Mouse (Mus musculus) hindbrain, embryonic 12.5 days (tissue): ENCODE data around the gene Ogfrl1. TPM values are rescaled to one million over a fixed set of nuclear protein-coding genes. Genes with fewer than 3 reads are reported as not detected.

Source experiments
- ATAC-seq: fragments of 200-750 bp; cut with Nextera tagmentation; 2 replicates; pipeline ENCODE4 v1.8.0; 2017; ENCODE audit warnings: moderate TSS enrichment; ENCODE audit not compliant: low FRiP score
- H3K27ac ChIP-seq: fragments of 300-500 bp; sonication (generic); 2 replicates; pipeline ENCODE4 v1.5.1; 2016; ENCODE audit warnings: mild to moderate bottlenecking
- H3K27me3 ChIP-seq: fragments of 300-500 bp; sonication (generic); 2 replicates; pipeline ENCODE4 v1.6.1; 2016; ENCODE audit warnings: mild to moderate bottlenecking
- H3K36me3 ChIP-seq: fragments of 300-500 bp; sonication (generic); 2 replicates; pipeline ENCODE4 v1.6.1; 2016; ENCODE audit warnings: mild to moderate bottlenecking
- H3K4me1 ChIP-seq: fragments of 300-500 bp; sonication (generic); 2 replicates; pipeline ENCODE4 v1.6.1; 2016
- H3K4me2 ChIP-seq: fragments of 300-500 bp; sonication (generic); replicated peaks from 2 replicates; pipeline ENCODE4 v1.6.1; 2016; ENCODE audit warnings: mild to moderate bottlenecking
- H3K4me3 ChIP-seq: fragments of 300-500 bp; sonication (generic); 2 replicates; pipeline ENCODE4 v1.5.1; 2016; ENCODE audit warnings: mild to moderate bottlenecking
- H3K9ac ChIP-seq: fragments of 300-500 bp; sonication (generic); 2 replicates; pipeline ENCODE4 v1.6.1; 2016; ENCODE audit warnings: mild to moderate bottlenecking, moderate library complexity
- H3K9me3 ChIP-seq: fragments of 300-500 bp; sonication (generic); replicated peaks from 2 replicates; pipeline ENCODE4 v1.6.1; 2016; ENCODE audit warnings: mild to moderate bottlenecking
- WGBS: fragments of 180-500 bp; shearing (Covaris S2); methylation state at CpG from one replicate; pipeline ENCODE4 v1.1.7; 2016; 5-methylcytosine and 5-hydroxymethylcytosine counted together
- polyA plus RNA-seq: library from polyadenylated mRNA; unstranded; fragments of >200 nt; fragmentation: Nextera tagmentation; extraction: Ambion mirVana; gene quantifications from 2 replicates; pipeline ENCODE4 v1.2.1, GENCODE M21; 2016

The Ogfrl1 gene
- polyA plus RNA-seq, 1 experiment from 2014 or later, result 11.7 TPM

DNA sequence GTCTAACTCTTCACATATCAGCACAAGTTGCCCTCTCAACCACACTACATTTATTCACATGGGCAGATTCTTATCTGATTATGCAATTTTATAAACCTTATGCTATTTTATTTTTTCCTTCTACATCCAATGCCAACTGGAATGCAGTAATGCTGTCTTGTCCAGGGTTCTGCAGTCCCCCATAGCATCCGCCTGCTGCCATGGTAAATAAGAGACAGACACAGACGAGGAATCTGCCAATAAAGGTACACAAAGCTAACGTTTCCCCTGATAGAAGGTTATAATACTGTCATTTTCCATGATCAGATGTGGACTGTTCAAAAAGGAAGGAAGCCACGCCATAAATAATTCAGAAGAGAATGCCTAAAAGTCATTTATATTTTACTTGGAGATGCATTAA, 54.7 kb downstream of the Ogfrl1 start:
- ATAC-seq, result no peak
- H3K36me3 ChIP-seq, result no peaks in the 10 kb centered on the region
- H3K27me3 ChIP-seq, result no peaks in the 10 kb centered on the region
- no peak overlapping the region for H3K9ac ChIP-seq
- no peak overlapping the region for H3K27ac ChIP-seq
- no peak overlapping the region for H3K4me2 ChIP-seq
- no peaks in the 10 kb centered on the region for H3K9me3 ChIP-seq
- 74% methylated on average over 4 of the region's 4 CpGs for WGBS
- H3K4me3 ChIP-seq, result no peak overlapping the region
- no peaks in the 10 kb centered on the region for H3K4me1 ChIP-seq

DNA sequence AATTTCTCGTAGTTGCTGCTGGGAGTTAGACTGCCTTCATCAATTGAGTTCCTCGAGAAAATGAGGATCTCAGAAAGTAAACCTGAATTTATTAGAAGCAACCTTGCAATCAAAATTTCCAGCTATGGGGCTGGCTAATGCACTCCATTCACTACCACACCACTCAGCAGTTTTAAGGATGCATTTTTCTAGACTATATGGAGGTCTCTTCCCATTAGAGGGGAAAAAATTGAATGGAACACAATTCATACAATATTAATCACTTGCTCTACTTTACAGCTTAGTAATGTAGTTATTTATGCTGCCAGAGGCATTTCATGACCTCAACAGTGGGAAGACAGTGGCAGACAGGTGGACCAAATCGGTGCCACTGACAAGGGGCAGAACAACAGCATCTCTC, 55.3 kb downstream of the Ogfrl1 start:
- Histone ChIP-seq H3K27ac (no peak overlapping the region), H3K36me3 (no peaks in the 10 kb centered on the region), H3K4me1 (no peaks in the 10 kb centered on the region), H3K4me3 (no peak overlapping the region), H3K4me2 (no peak overlapping the region), H3K9me3 (no peaks in the 10 kb centered on the region), H3K27me3 (no peaks in the 10 kb centered on the region), H3K9ac (no peak overlapping the region)
- no peak for ATAC-seq
- WGBS, result 79% methylated on average over 3 of the region's 3 CpGs

DNA sequence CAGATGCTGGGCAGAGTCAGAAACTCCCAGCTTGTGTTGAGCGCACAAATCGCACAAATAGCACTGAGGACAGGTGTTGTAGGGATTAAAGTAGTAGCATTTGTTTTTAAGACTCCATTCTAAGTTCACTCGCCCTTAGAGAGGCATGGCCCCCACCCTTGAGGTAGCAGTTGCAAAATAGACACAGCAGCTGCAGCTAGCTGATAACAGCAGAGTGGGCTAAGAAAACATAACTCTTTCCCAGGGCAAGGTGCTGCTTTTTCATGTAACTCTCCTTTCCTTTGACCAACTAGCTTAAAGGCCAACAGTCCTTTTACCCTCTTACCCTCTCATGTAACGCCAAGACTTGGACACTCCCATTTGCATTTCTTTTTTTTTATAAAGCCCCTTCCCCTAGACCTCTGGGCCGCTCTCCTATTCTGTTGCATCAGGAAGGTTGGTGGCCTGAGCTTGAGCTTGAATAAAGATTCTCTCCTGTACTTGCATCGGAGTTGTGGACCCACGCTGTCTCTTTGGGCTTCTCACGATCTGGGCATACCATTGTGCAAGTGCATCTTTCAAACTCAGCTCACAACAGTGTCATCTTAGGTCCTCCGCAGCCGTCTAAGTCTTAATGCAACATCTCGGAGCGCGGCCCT, 61.7 kb downstream of the Ogfrl1 start:
- H3K9me3 ChIP-seq, result no peaks in the 10 kb centered on the region
- H3K9ac ChIP-seq, result no peak overlapping the region
- no peak overlapping the region for H3K27ac ChIP-seq
- H3K27me3 ChIP-seq, result no peaks in the 10 kb centered on the region
- H3K4me1 ChIP-seq, result no peaks in the 10 kb centered on the region
- no peaks in the 10 kb centered on the region for H3K36me3 ChIP-seq
- 87% methylated on average over 13 of the region's 13 CpGs for WGBS
- no peak overlapping the region for H3K4me3 ChIP-seq
- H3K4me2 ChIP-seq, result no peak overlapping the region
- ATAC-seq, result no peak

- H3K27ac ChIP-seq, result no peak overlapping the region
- H3K9me3 ChIP-seq, result no peaks in the 10 kb centered on the region
- H3K9ac ChIP-seq, result no peak overlapping the region
- H3K4me3 ChIP-seq, result no peak overlapping the region
- no peaks in the 10 kb centered on the region for H3K4me1 ChIP-seq
- no peak overlapping the region for H3K4me2 ChIP-seq
- WGBS, result 93% methylated on average over 4 of the region's 4 CpGs
- no peak for ATAC-seq
- no peaks in the 10 kb centered on the region for H3K27me3 ChIP-seq
- no peaks in the 10 kb centered on the region for H3K36me3 ChIP-seq
These were observed 62.5 kb downstream of the Ogfrl1 start for GRCm38 (mm10) chr1:23335050-23335449.

DNA sequence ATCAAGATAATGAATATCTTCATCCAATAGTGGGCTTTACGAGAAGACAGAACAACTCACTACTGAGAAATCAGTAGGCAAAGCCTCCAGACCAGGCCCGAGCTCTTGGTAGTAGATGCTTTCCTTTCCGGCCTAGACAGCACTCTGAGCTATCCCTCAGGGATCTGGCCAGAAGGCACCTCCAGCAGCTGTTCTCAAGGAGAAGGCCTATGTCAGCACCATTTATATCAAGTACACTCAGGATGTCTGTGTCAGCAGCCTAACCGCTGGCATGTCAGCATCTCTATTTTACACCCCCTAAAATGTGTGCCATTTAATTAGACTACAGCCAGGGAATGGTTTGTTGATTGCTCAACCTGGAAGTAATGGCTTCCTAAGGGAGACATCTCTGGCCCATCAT, 65.4 kb downstream of the Ogfrl1 start:
- H3K4me1 ChIP-seq, result no peaks in the 10 kb centered on the region
- ATAC-seq, result no peak
- no peak overlapping the region for H3K4me3 ChIP-seq
- H3K4me2 ChIP-seq, result no peak overlapping the region
- no peak overlapping the region for H3K9ac ChIP-seq
- H3K36me3 ChIP-seq, result no peaks in the 10 kb centered on the region
- H3K27ac ChIP-seq, result no peak overlapping the region
- H3K27me3 ChIP-seq, result no peaks in the 10 kb centered on the region
- H3K9me3 ChIP-seq, result no peaks in the 10 kb centered on the region
- WGBS, result 79% methylated on average over 4 of the region's 4 CpGs

- Histone ChIP-seq H3K27me3 (no peaks in the 10 kb centered on the region), H3K36me3 (no peaks in the 10 kb centered on the region), H3K4me3 (no peak overlapping the region), H3K4me1 (0 out of 2 replicates have a peak, but pooled peaks cover 4% of the 10 kb centered on the region), H3K9ac (no peak overlapping the region), H3K4me2 (no peak overlapping the region), H3K9me3 (no peaks in the 10 kb centered on the region), H3K27ac (no peak overlapping the region)
- ATAC-seq, result no peak
- 93% methylated on average over 7 of the region's 7 CpGs for WGBS
These were observed 72.4 kb downstream of the Ogfrl1 start for GRCm38 (mm10) chr1:23325160-23325559.

GRCm38 (mm10) chr1:23324226-23324625, 73.3 kb downstream of the Ogfrl1 start:
- no peak for ATAC-seq
- H3K27ac ChIP-seq, result no peak overlapping the region
- H3K4me3 ChIP-seq, result no peak overlapping the region
- 0 out of 2 replicates have a peak, but pooled peaks cover 4% of the 10 kb centered on the region for H3K4me1 ChIP-seq
- no peaks in the 10 kb centered on the region for H3K9me3 ChIP-seq
- H3K4me2 ChIP-seq, result no peak overlapping the region
- 24% methylated on average over 5 of the region's 5 CpGs for WGBS
- H3K36me3 ChIP-seq, result no peaks in the 10 kb centered on the region
- no peak overlapping the region for H3K9ac ChIP-seq
- H3K27me3 ChIP-seq, result no peaks in the 10 kb centered on the region

DNA sequence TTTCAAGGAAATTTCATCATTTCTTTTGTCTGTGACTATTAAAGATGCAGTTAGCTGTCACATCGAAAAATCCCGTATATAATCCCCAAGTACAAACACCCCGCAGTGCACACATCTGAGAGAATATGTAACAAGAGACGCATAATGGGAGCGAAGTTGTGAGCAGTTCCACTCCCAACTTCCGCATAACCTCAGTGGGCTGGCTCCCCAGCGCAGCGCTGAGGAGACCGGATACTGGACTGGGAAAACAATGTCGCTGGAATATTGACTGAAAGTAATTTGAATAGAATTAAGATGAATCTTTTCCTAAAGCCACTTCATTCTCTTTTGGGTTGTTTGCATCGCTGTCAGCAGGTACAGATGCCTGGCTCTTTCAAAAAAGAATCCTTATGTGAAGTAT, 74.3 kb downstream of the Ogfrl1 start:
- no peak overlapping the region for H3K27ac ChIP-seq
- H3K27me3 ChIP-seq, result no peaks in the 10 kb centered on the region
- no peak overlapping the region for H3K4me2 ChIP-seq
- WGBS, result 75% methylated on average over 11 of the region's 11 CpGs
- no peaks in the 10 kb centered on the region for H3K9me3 ChIP-seq
- ATAC-seq, result no peak
- H3K36me3 ChIP-seq, result no peaks in the 10 kb centered on the region
- no peak overlapping the region for H3K4me3 ChIP-seq
- H3K4me1 ChIP-seq, result 0 out of 2 replicates have a peak, but pooled peaks cover 4% of the 10 kb centered on the region
- no peak overlapping the region for H3K9ac ChIP-seq

GRCm38 (mm10) chr1:23322208-23322607, 75.4 kb downstream of the Ogfrl1 start:
- Histone ChIP-seq H3K9me3 (no peaks in the 10 kb centered on the region), H3K4me2 (no peak overlapping the region), H3K9ac (no peak overlapping the region), H3K27me3 (no peaks in the 10 kb centered on the region), H3K4me1 (0 out of 2 replicates have a peak, but pooled peaks cover 4% of the 10 kb centered on the region), H3K4me3 (no peak overlapping the region), H3K36me3 (no peaks in the 10 kb centered on the region), H3K27ac (no peak overlapping the region)
- WGBS, result 91% methylated on average over 4 of the region's 4 CpGs
- no peak for ATAC-seq

GRCm38 (mm10) chr1:23321331-23321851, 76.2 kb downstream of the Ogfrl1 start:
- 0 out of 2 replicates have a peak, but pooled peaks cover 4% of the 10 kb centered on the region for H3K4me1 ChIP-seq
- H3K4me3 ChIP-seq, result no peak overlapping the region
- H3K27me3 ChIP-seq, result no peaks in the 10 kb centered on the region
- 42% methylated on average over 10 of the region's 10 CpGs for WGBS
- no peaks in the 10 kb centered on the region for H3K36me3 ChIP-seq
- ATAC-seq, result peak; percentile 38; the same call in 1 of the 2 replicates
- no peaks in the 10 kb centered on the region for H3K9me3 ChIP-seq
- no peak overlapping the region for H3K9ac ChIP-seq
- no peak overlapping the region for H3K27ac ChIP-seq
- H3K4me2 ChIP-seq, result peak overlapping the region; percentile 25; the same call in 1 of the 2 replicates

DNA sequence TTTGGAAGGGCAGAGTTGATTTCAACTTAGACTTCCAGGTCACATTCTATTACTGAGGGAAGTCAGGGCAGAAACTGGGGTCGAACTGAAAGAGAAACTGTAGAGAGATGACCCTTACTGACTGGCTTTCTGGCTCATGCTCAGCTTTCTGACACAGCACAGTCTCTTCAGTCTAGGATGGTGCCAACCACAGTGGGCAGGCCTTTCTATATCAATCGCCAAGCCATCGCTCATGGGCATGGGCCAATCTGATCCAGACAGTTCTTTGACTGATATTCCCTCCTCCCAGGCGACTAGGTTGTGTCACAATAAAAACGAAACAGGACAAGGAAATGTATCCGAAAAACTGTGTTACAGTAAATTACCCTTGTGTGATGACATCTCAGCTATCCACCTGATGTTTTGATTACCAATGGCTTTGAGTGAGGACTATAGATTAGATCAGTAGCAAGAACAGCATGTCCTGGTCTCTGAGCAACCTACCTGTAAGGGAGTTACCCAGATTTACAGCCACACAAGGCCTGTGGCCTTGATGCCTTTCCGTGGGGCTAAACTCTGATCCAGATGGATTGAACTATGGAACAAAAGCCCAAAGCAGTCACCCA, 76.9 kb downstream of the Ogfrl1 start:
- no peak overlapping the region for H3K4me2 ChIP-seq
- H3K36me3 ChIP-seq, result no peaks in the 10 kb centered on the region
- no peaks in the 10 kb centered on the region for H3K9me3 ChIP-seq
- WGBS, result 87% methylated on average over 7 of the region's 7 CpGs
- H3K4me3 ChIP-seq, result no peak overlapping the region
- no peaks in the 10 kb centered on the region for H3K27me3 ChIP-seq
- ATAC-seq, result 0 out of 2 replicates have a peak, but pooled peaks have one; percentile 26
- H3K4me1 ChIP-seq, result 0 out of 2 replicates have a peak, but pooled peaks cover 4% of the 10 kb centered on the region
- no peak overlapping the region for H3K27ac ChIP-seq
- no peak overlapping the region for H3K9ac ChIP-seq
